ENCODE assay signal across 8 mouse cellular contexts in genomic region chr16:21845800-21846671, GRCm38 (mm10). TPM values are rescaled to one million over a fixed set of nuclear protein-coding genes. Genes with fewer than 3 reads are reported as not detected.
DNase-seq lines count a peak whose midpoint lies in the region; ATAC-seq and TF ChIP-seq lines count a peak whose summit lies in the region.

No protein-coding gene starts in this region.

- TF ChIP-seq EP300 in stomach, postnatal 0 days (optimal IDR thresholded peaks at IDR 0.05) = no peak

- no peak for TF ChIP-seq CTCF in stomach, postnatal 0 days (IDR thresholded peaks at IDR 0.05; ENCODE audit: low read depth)

- H3K4me2 ChIP-seq in intestine, embryonic 14.5 days (ENCODE audit: low read length) = peak overlapping the region; percentile 73
- H3K4me2 ChIP-seq in midbrain, embryonic 12.5 days (replicated peaks) = peak overlapping the region; percentile 55
- peak overlapping the region; percentile 69 for H3K4me2 ChIP-seq in stomach, postnatal 0 days (replicated peaks; ENCODE audit: low read depth)

- peak overlapping the region; percentile 58 for H3K9ac ChIP-seq in intestine, embryonic 14.5 days (ENCODE audit: low read length)
- peak overlapping the region; percentile 61 for H3K9ac ChIP-seq in midbrain, embryonic 12.5 days (replicated peaks)
- peak overlapping the region; percentile 55 for H3K9ac ChIP-seq in stomach, postnatal 0 days (ENCODE audit: low read length)

- no peaks in the 10 kb centered on the region for H3K27me3 ChIP-seq in intestine, embryonic 14.5 days (replicated peaks; ENCODE audit: control insufficient read depth, insufficient read depth, low read length)
- H3K27me3 ChIP-seq in midbrain, embryonic 12.5 days = no peaks in the 10 kb centered on the region
- H3K27me3 ChIP-seq in stomach, postnatal 0 days (ENCODE audit: control insufficient read depth, insufficient read depth, low read length) = no peaks in the 10 kb centered on the region

- H3K36me3 ChIP-seq in intestine, embryonic 14.5 days (ENCODE audit: control insufficient read depth, insufficient read depth, low read length) = no peaks in the 10 kb centered on the region
- H3K36me3 ChIP-seq in midbrain, embryonic 12.5 days = no peaks in the 10 kb centered on the region
- no peaks in the 10 kb centered on the region for H3K36me3 ChIP-seq in stomach, postnatal 0 days (ENCODE audit: control insufficient read depth, insufficient read depth, low read length)

- WGBS in intestine, embryonic 14.5 days = under 1% methylated on average over 16 of the region's 16 CpGs
- 2% methylated on average over 16 of the region's 16 CpGs for WGBS in midbrain, embryonic 12.5 days
- WGBS in stomach, postnatal 0 days = under 1% methylated on average over 16 of the region's 16 CpGs

- H3K4me1 ChIP-seq in intestine, embryonic 14.5 days (replicated peaks; ENCODE audit: control insufficient read depth, insufficient read depth, low read length) = no peaks in the 10 kb centered on the region
- H3K4me1 ChIP-seq in midbrain, embryonic 12.5 days = peaks cover 10% of the 10 kb centered on the region; the same call in 1 of the 2 replicates
- no peaks in the 10 kb centered on the region for H3K4me1 ChIP-seq in stomach, postnatal 0 days (replicated peaks; ENCODE audit: control insufficient read depth, insufficient read depth)

- ATAC-seq in intestine, embryonic 14.5 days (replicated peaks; ENCODE audit: low FRiP score, low TSS enrichment, low read depth) = peak; percentile 100
- peak; percentile 100 for ATAC-seq in midbrain, embryonic 12.5 days (ENCODE audit: low FRiP score, low read depth)
- peak; percentile 99 for ATAC-seq in stomach, postnatal 0 days (ENCODE audit: low FRiP score, low TSS enrichment)

- DNase-seq in spleen, postnatal 36 days (ENCODE audit: low spot score in 2 of 2) = peak; percentile 33 to 35
- DNase-seq in spleen, adult 18-20 months = no peak
- peak; percentile 78 to 84 for DNase-seq in cerebellum, postnatal 25 days
- DNase-seq in gastrocnemius, postnatal 10 days = peak; percentile 12
- DNase-seq in intestine, embryonic 14.5 days (ENCODE audit: low spot score) = peak; percentile 84
- peak; percentile 63 to 66 for DNase-seq in left cerebral cortex, postnatal 36 days (ENCODE audit: low spot score in 2 of 2)
- DNase-seq in stomach, postnatal 0 days (ENCODE audit: low spot score) = peak; percentile 84

- intact Hi-C loops in left cerebral cortex, postnatal 36 days (cut with DNase I) = loop anchor here (5.0 kb wide), 2 partner anchors 61 to 161 kb away; partner anchors contain the start of gene Senp2

- H3K4me3 ChIP-seq in intestine, embryonic 14.5 days (ENCODE audit: low read depth, low read length) = peak overlapping the region; percentile 57
- peak overlapping the region; percentile 52 for H3K4me3 ChIP-seq in midbrain, embryonic 12.5 days
- H3K4me3 ChIP-seq in stomach, postnatal 0 days (ENCODE audit: low read depth, low read length) = peak overlapping the region; percentile 47

- peak overlapping the region; percentile 55 for H3K27ac ChIP-seq in intestine, embryonic 14.5 days (ENCODE audit: low read depth)
- H3K27ac ChIP-seq in midbrain, embryonic 12.5 days (replicated peaks) = peak overlapping the region; percentile 88
- H3K27ac ChIP-seq in stomach, postnatal 0 days (replicated peaks) = peak overlapping the region; percentile 56; the same call in 1 of the 2 replicates

- H3K9me3 ChIP-seq in intestine, embryonic 14.5 days (ENCODE audit: control insufficient read depth, low read length) = no peaks in the 10 kb centered on the region
- no peaks in the 10 kb centered on the region for H3K9me3 ChIP-seq in midbrain, embryonic 12.5 days
- H3K9me3 ChIP-seq in stomach, postnatal 0 days (ENCODE audit: control insufficient read depth, low read length) = no peaks in the 10 kb centered on the region

RNA-seq across cellular contexts. Expression of gene Map3k13, which starts 51.9 kb away (rescaled TPM):
- total RNA-seq in gastrocnemius, postnatal 10 days (2021) = under 1 TPM; 0.38 to 0.52 TPM
- 1.4 and 1.7 TPM in 2 replicates for polyA plus RNA-seq in intestine, embryonic 14.5 days (2014; fragmentation: Nextera tagmentation; extraction: Ambion mirVana)
- 10 to 100 TPM; 13.6 to 16.8 TPM for total RNA-seq in left cerebral cortex, postnatal 36 days (2021)
- 8.0 and 9.3 TPM in 2 replicates for polyA plus RNA-seq in midbrain, embryonic 12.5 days (2016; fragmentation: Nextera tagmentation; extraction: Ambion mirVana)
- 0.40 and 0.50 TPM in 2 replicates for polyA plus RNA-seq in stomach, postnatal 0 days (2015; fragmentation: Nextera tagmentation; extraction: Ambion mirVana)

RNA-seq across cellular contexts. Expression of gene Ehhadh, which starts 58.4 kb away (rescaled TPM):
- total RNA-seq in gastrocnemius, postnatal 10 days (2021) = 1 to 10 TPM; 3.2 to 3.4 TPM
- polyA plus RNA-seq in intestine, embryonic 14.5 days (2014; fragmentation: Nextera tagmentation; extraction: Ambion mirVana) = 4.2 and 4.8 TPM in 2 replicates
- total RNA-seq in left cerebral cortex, postnatal 36 days (2021) = 1 to 10 TPM; 1.9 to 2.0 TPM
- polyA plus RNA-seq in midbrain, embryonic 12.5 days (2016; fragmentation: Nextera tagmentation; extraction: Ambion mirVana) = 1.9 and 2.0 TPM in 2 replicates
- polyA plus RNA-seq in stomach, postnatal 0 days (2015; fragmentation: Nextera tagmentation; extraction: Ambion mirVana) = 29.0 and 30.9 TPM in 2 replicates

Comparison
In these comparisons a context has a peak if more than half of its experiments do, and no peak if none do; other contexts are left out.
1. DNase-seq: peak in spleen, postnatal 36 days (2 of 2), cerebellum, postnatal 25 days (2 of 2), gastrocnemius, postnatal 10 days (single experiment), intestine, embryonic 14.5 days (single experiment), left cerebral cortex, postnatal 36 days (2 of 2) and stomach, postnatal 0 days (single experiment); none in spleen, adult 18-20 months (0 of 2).
2. Peak in every context shown above with its lines, with median percentiles within 50 percentile points of each other: ATAC-seq, H3K27ac ChIP-seq, H3K4me2 ChIP-seq, H3K4me3 ChIP-seq and H3K9ac ChIP-seq.